ENCODE assay signal across 22 mouse cellular contexts in the genomic region with DNA sequence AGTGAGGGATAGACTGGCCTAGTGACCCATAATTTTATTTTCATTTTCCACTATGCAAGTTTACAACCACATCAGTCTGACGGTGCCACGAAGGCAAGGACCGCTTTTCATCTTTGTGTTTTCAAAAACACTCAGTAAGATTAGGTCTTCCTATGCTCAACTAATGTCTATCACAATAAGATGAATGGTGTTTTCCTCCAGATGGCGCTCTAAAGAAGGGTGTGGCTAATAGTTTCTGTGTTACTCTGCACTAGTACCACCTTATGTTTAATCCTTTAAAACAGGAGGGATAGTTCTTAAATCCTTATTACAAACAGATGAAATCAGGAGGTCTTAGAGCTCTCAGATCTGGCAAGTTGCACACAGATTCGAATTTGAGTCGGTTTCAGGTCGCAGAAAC. TPM values are rescaled to one million over a fixed set of nuclear protein-coding genes. Genes with fewer than 3 reads are reported as not detected.
DNase-seq lines count a peak whose midpoint lies in the region; ATAC-seq and TF ChIP-seq lines count a peak whose summit lies in the region.
"Had no signal": no experiment of that assay in that cellular context is flagged by ENCODE, and none has a peak within 500 bp of the region (broad histone marks: within the 10 kb centered on the region; RNA-seq: fewer than 3 reads in every experiment).

No protein-coding gene starts in this region.

- no peaks in the 10 kb centered on the region for H3K9me3 ChIP-seq in lung, postnatal 0 days (ENCODE audit: low read length)
- H3K9me3 ChIP-seq: G1E; heart, embryonic 13.5 days; intestine, embryonic 15.5 days; midbrain, embryonic 10.5 days; neural tube, embryonic 12.5 days had no signal

- 77% methylated on average over 7 of the region's 7 CpGs for WGBS in lung, postnatal 0 days

- no peak overlapping the region for H3K27ac ChIP-seq in lung, postnatal 0 days (ENCODE audit: low read length)
- H3K27ac ChIP-seq: heart, embryonic 13.5 days; hindbrain, embryonic 14.5 days; intestine, embryonic 15.5 days; kidney, postnatal 0 days; midbrain, embryonic 10.5 days; neural tube, embryonic 12.5 days had no signal

- no peak overlapping the region for H3K4me2 ChIP-seq in lung, postnatal 0 days (replicated peaks; ENCODE audit: low read depth, low read length)
- H3K4me2 ChIP-seq: heart, embryonic 13.5 days; hindbrain, embryonic 14.5 days; intestine, embryonic 15.5 days; neural tube, embryonic 12.5 days had no signal

- peak; percentile 22 for DNase-seq in embryo, embryonic 10.5 days (ENCODE audit: low spot score)
- DNase-seq in embryo, embryonic 11 days = no peak
- no peak for DNase-seq in lung, postnatal 0 days (ENCODE audit: low spot score)
- DNase-seq in lung, postnatal 14 days = no peak
- DNase-seq in ES-CJ7 (ENCODE audit: low read depth, low spot score) = peak; percentile 7
- peak; percentile 1 for DNase-seq in splenic B cell, adult 2 months (ENCODE audit: low read depth, low spot score)
- DNase-seq: adrenal gland, adult 2 months; cerebellum, adult 8-10 months; layer of hippocampus, postnatal 36 days; liver, postnatal 0 days; lung, postnatal 4 days; right cerebral cortex, postnatal 4 days; thymus, postnatal 36 days had no signal

- no peak overlapping the region for H3K9ac ChIP-seq in lung, postnatal 0 days (replicated peaks; ENCODE audit: low read depth)
- H3K9ac ChIP-seq: heart, embryonic 13.5 days; hindbrain, embryonic 14.5 days; intestine, embryonic 15.5 days; liver, postnatal 0 days; neural tube, embryonic 12.5 days had no signal

- H3K36me3 ChIP-seq in lung, postnatal 0 days (ENCODE audit: insufficient read depth, low read length) = no peaks in the 10 kb centered on the region
- H3K36me3 ChIP-seq in splenic B cell, adult 2 months (ENCODE audit: control insufficient read depth, insufficient read depth, low read length, poor library complexity, severe bottlenecking) = no peaks in the 10 kb centered on the region
- H3K36me3 ChIP-seq: G1E; heart, embryonic 13.5 days; intestine, embryonic 15.5 days; midbrain, embryonic 10.5 days; neural tube, embryonic 12.5 days had no signal

- no peak for TF ChIP-seq EP300 in lung, postnatal 0 days (IDR thresholded peaks at IDR 0.05)

- ATAC-seq in lung, postnatal 0 days = no peak
- no peak for ATAC-seq in cerebellum, adult (ENCODE audit: insufficient number of reproducible peaks, low FRiP score, low TSS enrichment)
- ATAC-seq: forebrain, embryonic 16.5 days; intestine, embryonic 15.5 days; liver, postnatal 0 days had no signal

- no peaks in the 10 kb centered on the region for H3K4me1 ChIP-seq in lung, postnatal 0 days (ENCODE audit: insufficient read depth, low read depth, low read length)
- H3K4me1 ChIP-seq: heart, embryonic 13.5 days; intestine, embryonic 15.5 days; midbrain, embryonic 10.5 days; neural tube, embryonic 12.5 days had no signal

- TF ChIP-seq CTCF in lung, postnatal 0 days (IDR thresholded peaks at IDR 0.05) = peak; percentile 20; the same call in 1 of the 2 replicates

- no peak overlapping the region for H3K4me3 ChIP-seq in lung, postnatal 0 days (ENCODE audit: low read depth, low read length)
- H3K4me3 ChIP-seq: heart, embryonic 13.5 days; intestine, embryonic 15.5 days; midbrain, embryonic 10.5 days; neural tube, embryonic 12.5 days had no signal

- no peaks in the 10 kb centered on the region for H3K27me3 ChIP-seq in lung, postnatal 0 days (replicated peaks; ENCODE audit: insufficient read depth, low read length)
- H3K27me3 ChIP-seq in splenic B cell, adult 2 months (ENCODE audit: control insufficient read depth, insufficient read depth, low read length, poor library complexity, severe bottlenecking) = no peaks in the 10 kb centered on the region
- H3K27me3 ChIP-seq: heart, embryonic 13.5 days; intestine, embryonic 15.5 days; neural tube, embryonic 12.5 days had no signal

RNA-seq across cellular contexts. Expression of a gene that starts 30.7 kb away (rescaled TPM):
- polyA plus RNA-seq in lung, postnatal 0 days (2015; fragmentation: Nextera tagmentation; extraction: Ambion mirVana) = 4.4 and 4.7 TPM in 2 replicates
- polyA plus RNA-seq: G1E had no signal

Comparison
In these comparisons a context has a peak if more than half of its experiments do, and no peak if none do; other contexts are left out.
1. DNase-seq: peak in embryo, embryonic 10.5 days (single experiment), ES-CJ7 (single experiment) and splenic B cell, adult 2 months (single experiment); none in embryo, embryonic 11 days (single experiment), lung, postnatal 0 days (single experiment) and lung, postnatal 14 days (single experiment).